Mouse (Mus musculus): ENCODE data around the gene Vamp1. TPM values are rescaled to one million over a fixed set of nuclear protein-coding genes. Genes with fewer than 3 reads are reported as not detected.

The Vamp1 gene
- polyA plus RNA-seq, 2 experiments: 2.4 to 16.2 TPM

GRCm38 (mm10) chr6:125244551-125244950 is 29.2 kb downstream of the Vamp1 start:
- 21% methylated on average over 1 of the region's 1 CpGs for WGBS

DNA sequence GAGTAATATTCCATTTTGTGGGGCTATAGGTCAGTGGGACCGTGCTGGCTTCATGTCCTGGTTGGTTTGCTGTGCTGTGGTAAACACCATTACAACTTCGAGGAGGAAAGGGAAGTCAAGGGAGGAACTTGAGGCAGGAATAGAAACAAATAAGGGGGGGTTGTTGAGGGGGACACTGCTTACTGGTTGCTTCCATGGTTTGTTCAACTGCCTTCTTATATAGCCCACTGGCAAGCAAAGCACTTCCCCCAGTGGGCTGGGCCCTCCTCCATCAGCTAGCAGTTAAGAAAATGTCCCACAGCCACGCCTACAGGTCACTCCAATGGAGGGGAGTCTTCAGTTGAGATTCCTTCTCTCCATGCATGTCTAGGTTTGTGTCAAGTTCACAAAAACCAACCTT is 36.9 kb downstream of the Vamp1 start:
- DNase-seq (ENCODE audit: low spot score) (no peak), ATAC-seq (ENCODE audit: low FRiP score, low read depth) (no peak)
- Histone ChIP-seq H3K36me3 (ENCODE audit: control insufficient read depth, insufficient read depth, low read length) (no peaks in the 10 kb centered on the region), H3K27me3 (ENCODE audit: control insufficient read depth, insufficient read depth, low read length) (no peaks in the 10 kb centered on the region), H3K27ac (replicated peaks; ENCODE audit: low read depth, low read length) (no peak overlapping the region), H3K4me2 (replicated peaks; ENCODE audit: low read depth, low read length, severe bottlenecking) (no peak overlapping the region), H3K4me3 (replicated peaks; ENCODE audit: low read length) (no peak overlapping the region), H3K9ac (ENCODE audit: low read depth, low read length, severe bottlenecking) (no peak overlapping the region), H3K9me3 (ENCODE audit: control insufficient read depth, low read length) (no peaks in the 10 kb centered on the region), H3K4me1 (ENCODE audit: control insufficient read depth, insufficient read depth, low read length) (peaks cover 7% of the 10 kb centered on the region; the same call in 1 of the 2 replicates)
- TF ChIP-seq POLR2A (IDR thresholded peaks at IDR 0.05; ENCODE audit: borderline replicate concordance, extremely low read depth, insufficient read depth, insufficient read length): no peak
- 85% methylated on average over 3 of the region's 3 CpGs for WGBS

More at GRCm38 (mm10) chr6:125244551-125244950, 29.2 kb downstream of the Vamp1 start:
- Histone ChIP-seq H3K9me3 (ENCODE audit: control insufficient read depth, low read length) (no peaks in the 10 kb centered on the region), H3K4me3 (replicated peaks; ENCODE audit: low read length) (no peak overlapping the region), H3K27me3 (ENCODE audit: control insufficient read depth, insufficient read depth, low read length) (no peaks in the 10 kb centered on the region), H3K4me2 (replicated peaks; ENCODE audit: low read depth, low read length, severe bottlenecking) (no peak overlapping the region), H3K27ac (replicated peaks; ENCODE audit: low read depth, low read length) (no peak overlapping the region), H3K36me3 (ENCODE audit: control insufficient read depth, insufficient read depth, low read length) (no peaks in the 10 kb centered on the region), H3K4me1 (ENCODE audit: control insufficient read depth, insufficient read depth, low read length) (peaks cover 4% of the 10 kb centered on the region; the same call in 1 of the 2 replicates), H3K9ac (ENCODE audit: low read depth, low read length, severe bottlenecking) (no peak overlapping the region)
- ATAC-seq (ENCODE audit: low FRiP score, low read depth): no peak
- no peak for DNase-seq (ENCODE audit: low spot score)
- no peak for TF ChIP-seq POLR2A (IDR thresholded peaks at IDR 0.05; ENCODE audit: borderline replicate concordance, extremely low read depth, insufficient read depth, insufficient read length)

GRCm38 (mm10) chr6:125252711-125253110 is 37.4 kb downstream of the Vamp1 start:
- no peak overlapping the region for H3K9ac ChIP-seq (ENCODE audit: low read depth, low read length, severe bottlenecking)
- no peak for TF ChIP-seq POLR2A (IDR thresholded peaks at IDR 0.05; ENCODE audit: borderline replicate concordance, extremely low read depth, insufficient read depth, insufficient read length)
- no peak for ATAC-seq (ENCODE audit: low FRiP score, low read depth)
- H3K4me1 ChIP-seq (ENCODE audit: control insufficient read depth, insufficient read depth, low read length): peaks cover 7% of the 10 kb centered on the region; the same call in 1 of the 2 replicates
- H3K9me3 ChIP-seq (ENCODE audit: control insufficient read depth, low read length): no peaks in the 10 kb centered on the region
- no peak overlapping the region for H3K4me2 ChIP-seq (replicated peaks; ENCODE audit: low read depth, low read length, severe bottlenecking)
- no peak overlapping the region for H3K27ac ChIP-seq (replicated peaks; ENCODE audit: low read depth, low read length)
- no peaks in the 10 kb centered on the region for H3K36me3 ChIP-seq (ENCODE audit: control insufficient read depth, insufficient read depth, low read length)
- DNase-seq (ENCODE audit: low spot score): no peak
- H3K4me3 ChIP-seq (replicated peaks; ENCODE audit: low read length): no peak overlapping the region
- 90% methylated on average over 8 of the region's 8 CpGs for WGBS
- no peaks in the 10 kb centered on the region for H3K27me3 ChIP-seq (ENCODE audit: control insufficient read depth, insufficient read depth, low read length)

DNA sequence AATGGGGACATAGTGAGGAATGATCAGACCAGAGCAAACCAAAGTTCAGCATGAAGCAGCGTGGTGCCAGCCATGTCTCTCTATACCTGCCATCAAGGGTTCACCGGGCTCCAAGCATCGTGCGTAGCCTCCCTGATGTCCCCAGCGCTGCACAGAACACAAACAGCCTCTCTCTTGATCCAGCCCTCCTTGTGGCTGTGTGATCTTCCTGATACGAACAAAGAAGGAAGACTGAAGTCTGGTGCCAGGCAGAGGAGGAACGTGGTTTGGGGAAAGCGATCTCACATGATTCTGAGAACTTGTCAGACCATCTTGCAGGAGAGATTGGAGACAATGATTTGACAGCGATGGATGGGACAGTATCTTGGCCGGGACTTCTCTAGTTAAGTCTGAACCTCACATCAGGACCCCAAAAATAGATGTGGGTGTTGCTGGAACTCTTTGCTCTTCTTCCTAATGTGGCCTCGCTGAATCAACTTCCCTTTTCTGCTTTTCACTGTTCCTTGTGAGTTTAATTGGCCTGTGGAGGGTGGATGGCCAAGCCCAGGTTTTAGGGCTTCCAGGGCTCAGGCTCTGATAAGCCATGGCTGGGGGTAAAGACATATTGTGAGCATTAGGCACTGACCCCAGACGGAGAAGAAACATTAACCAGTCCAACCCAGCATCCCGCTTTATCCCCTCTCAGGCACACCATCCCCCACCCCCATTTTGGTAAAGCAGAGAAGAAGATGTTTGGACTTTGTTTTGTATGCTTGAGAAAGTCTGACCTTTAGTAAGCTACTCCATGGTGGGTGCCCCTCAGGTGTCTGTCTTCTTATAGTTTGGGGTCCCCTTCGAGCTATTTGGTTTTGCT is 38.7 kb downstream of the Vamp1 start:
- WGBS: 77% methylated on average over 14 of the region's 14 CpGs
- H3K4me3 ChIP-seq (replicated peaks; ENCODE audit: low read length): no peak overlapping the region
- H3K27me3 ChIP-seq (ENCODE audit: control insufficient read depth, insufficient read depth, low read length): no peaks in the 10 kb centered on the region
- H3K9ac ChIP-seq (ENCODE audit: low read depth, low read length, severe bottlenecking): no peak overlapping the region
- H3K9me3 ChIP-seq (ENCODE audit: control insufficient read depth, low read length): no peaks in the 10 kb centered on the region
- TF ChIP-seq POLR2A (IDR thresholded peaks at IDR 0.05; ENCODE audit: borderline replicate concordance, extremely low read depth, insufficient read depth, insufficient read length): no peak
- ATAC-seq (ENCODE audit: low FRiP score, low read depth) (no peak), DNase-seq (ENCODE audit: low spot score) (no peak)
- H3K4me2 ChIP-seq (replicated peaks; ENCODE audit: low read depth, low read length, severe bottlenecking): no peak overlapping the region
- peaks cover 9% of the 10 kb centered on the region; the same call in 1 of the 2 replicates for H3K4me1 ChIP-seq (ENCODE audit: control insufficient read depth, insufficient read depth, low read length)
- H3K36me3 ChIP-seq (ENCODE audit: control insufficient read depth, insufficient read depth, low read length): no peaks in the 10 kb centered on the region
- H3K27ac ChIP-seq (replicated peaks; ENCODE audit: low read depth, low read length): no peak overlapping the region

- H3K9ac ChIP-seq (ENCODE audit: low read depth, low read length, severe bottlenecking): no peak overlapping the region
- H3K9me3 ChIP-seq (ENCODE audit: control insufficient read depth, low read length): no peaks in the 10 kb centered on the region
- H3K27me3 ChIP-seq (ENCODE audit: control insufficient read depth, insufficient read depth, low read length): no peaks in the 10 kb centered on the region
- no peaks in the 10 kb centered on the region for H3K36me3 ChIP-seq (ENCODE audit: control insufficient read depth, insufficient read depth, low read length)
- no peak for TF ChIP-seq POLR2A (IDR thresholded peaks at IDR 0.05; ENCODE audit: borderline replicate concordance, extremely low read depth, insufficient read depth, insufficient read length)
- peaks cover 9% of the 10 kb centered on the region; the same call in 1 of the 2 replicates for H3K4me1 ChIP-seq (ENCODE audit: control insufficient read depth, insufficient read depth, low read length)
- no peak overlapping the region for H3K4me3 ChIP-seq (replicated peaks; ENCODE audit: low read length)
- WGBS: 79% methylated on average over 7 of the region's 7 CpGs
- no peak overlapping the region for H3K4me2 ChIP-seq (replicated peaks; ENCODE audit: low read depth, low read length, severe bottlenecking)
- H3K27ac ChIP-seq (replicated peaks; ENCODE audit: low read depth, low read length): peak overlapping the region; percentile 26; the same call in 1 of the 2 replicates
- DNase-seq (ENCODE audit: low spot score): no peak
- ATAC-seq (ENCODE audit: low FRiP score, low read depth): no peak
Observed at GRCm38 (mm10) chr6:125255516-125256044, 40.2 kb downstream of the Vamp1 start.
